Mouse (Mus musculus) CD4-positive helper T cell, adult 2 months (primary cell): ENCODE results near the gene Strbp.

Experiments
- DNase-seq: peaks from one replicate; pipeline ENCODE4 v3.0.0-alpha.2; 2012; ENCODE audit warnings: low read depth, missing footprints, low spot score

The Strbp gene

DNA sequence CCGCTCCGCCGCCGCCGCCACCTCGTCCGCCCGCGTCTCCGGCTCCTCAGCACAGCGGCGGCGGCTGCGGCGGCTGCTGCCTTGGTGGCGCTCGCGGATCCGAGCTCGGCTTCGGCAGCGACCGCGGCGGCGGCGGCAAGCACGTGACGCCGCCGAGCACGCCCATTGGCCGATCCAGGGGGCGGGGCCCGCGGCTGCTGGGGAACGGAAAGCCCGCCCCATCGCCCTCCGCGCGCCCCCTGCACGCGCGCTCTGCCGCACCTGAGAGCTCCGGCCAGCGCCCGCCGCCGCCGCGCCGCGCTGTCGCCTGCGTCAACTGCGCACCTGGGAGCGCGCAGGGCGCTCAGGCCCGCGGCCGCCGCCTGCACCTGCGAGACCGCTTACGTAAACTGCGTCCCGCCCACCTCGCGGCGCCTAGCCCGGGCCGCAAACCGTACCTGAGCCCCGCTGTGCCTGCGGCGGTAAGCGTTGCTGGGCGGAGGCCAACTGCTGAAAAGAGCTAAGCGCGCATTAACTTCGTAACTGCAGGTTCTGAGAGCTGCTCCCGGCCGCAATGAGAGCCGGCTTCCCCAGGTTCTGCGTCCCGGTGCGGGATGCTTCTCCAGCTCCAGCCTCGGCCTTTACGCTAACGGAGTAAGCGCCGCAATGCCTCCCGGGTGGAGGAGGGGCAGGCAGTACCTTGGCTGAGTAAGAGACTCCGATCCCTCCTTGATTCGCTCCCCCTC, at the start of gene Strbp:
TSS of gene Strbp (minus strand) at position 630 of the 725 bp plus-strand sequence.
- DNase-seq, result peak; percentile 97

DNA sequence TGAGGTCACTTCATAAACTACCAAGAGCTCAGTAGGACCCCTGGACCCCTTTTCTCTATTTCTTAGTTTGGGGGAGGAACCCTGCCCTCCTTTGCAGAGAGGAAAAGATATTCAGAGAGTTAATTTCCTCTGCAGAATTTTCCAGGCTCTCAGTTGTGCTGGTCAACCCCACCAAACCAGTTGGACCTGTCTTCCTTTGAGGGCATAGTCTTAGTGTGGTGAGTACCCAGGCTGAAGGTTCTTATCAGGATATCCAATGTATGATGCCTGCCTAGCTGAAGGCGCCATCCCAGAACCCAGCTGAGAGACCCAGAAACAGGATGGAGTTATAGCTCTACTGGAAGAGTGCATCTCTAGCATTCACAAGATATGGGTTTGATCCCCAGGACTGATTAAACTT, 47.5 kb upstream of the Strbp start:
- no peak for DNase-seq

DNA sequence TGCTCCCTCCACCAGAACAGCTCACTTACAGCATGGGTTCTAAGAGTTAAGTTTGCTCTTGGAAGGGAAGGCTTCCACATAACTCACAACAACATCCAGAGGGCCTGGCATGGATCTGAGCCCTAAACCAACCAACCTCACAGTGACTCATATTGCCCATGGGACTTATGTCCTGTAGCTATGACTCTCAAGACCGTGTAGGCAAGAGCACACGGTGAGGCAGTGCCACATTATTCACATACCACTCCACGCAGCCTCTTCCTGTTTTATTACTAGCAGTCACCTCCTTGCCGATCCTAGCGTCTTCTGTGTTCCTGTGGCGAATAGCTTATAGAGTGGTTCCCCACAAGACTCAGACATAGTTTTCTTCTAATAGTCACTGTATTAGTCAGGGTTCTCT, 45.7 kb upstream of the Strbp start:
- DNase-seq, result no peak

DNA sequence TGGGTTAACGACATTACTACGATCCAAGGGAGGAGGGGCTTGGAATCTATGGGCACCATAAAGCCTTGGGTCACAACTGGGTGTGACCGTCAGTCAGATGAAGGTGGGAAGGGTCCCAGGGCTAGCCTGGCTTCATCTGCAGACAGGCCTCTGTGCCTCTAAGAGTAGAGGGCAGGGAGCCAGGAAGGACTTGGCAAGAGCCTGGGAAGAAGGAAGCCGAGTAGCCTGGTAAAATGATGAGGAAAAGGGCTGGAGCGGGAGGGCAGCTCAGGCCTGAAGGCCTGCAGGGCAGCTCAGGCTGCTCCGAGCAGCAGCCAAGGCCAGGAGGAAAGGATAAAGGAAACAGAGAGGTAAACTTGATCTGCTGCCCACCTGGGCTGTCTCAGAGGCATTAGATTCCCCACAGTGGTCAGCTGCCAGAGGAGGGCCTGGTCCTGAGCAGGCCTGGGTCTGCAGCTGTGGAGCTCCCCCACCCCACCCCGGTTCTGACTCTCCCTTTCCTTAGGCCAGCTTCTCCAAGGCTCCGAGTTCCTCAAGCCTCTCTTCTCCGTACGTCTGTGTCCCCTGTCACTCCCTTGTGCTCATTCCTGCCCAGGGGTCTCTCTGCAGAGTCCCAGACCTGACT, 44.9 kb upstream of the Strbp start:
- DNase-seq, result no peak

DNA sequence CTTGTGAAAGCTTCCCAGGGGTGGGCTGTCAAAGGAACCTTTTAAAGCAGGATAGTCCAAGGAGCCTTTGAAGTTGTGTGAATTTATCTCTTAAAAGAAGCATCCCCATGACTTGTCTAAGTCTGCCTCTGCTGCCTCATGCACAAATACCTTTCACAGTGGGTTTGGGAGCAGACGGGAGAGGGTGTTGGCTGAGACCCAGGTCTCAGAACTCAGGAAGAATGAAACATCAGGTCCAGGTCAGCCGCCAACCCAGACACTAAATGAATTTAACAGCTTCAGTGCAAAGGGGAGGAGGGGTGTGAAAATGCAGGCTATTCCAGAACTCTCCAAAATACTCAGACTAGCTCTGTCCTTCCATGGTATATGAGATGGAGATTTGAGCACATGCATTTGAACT, 44.2 kb upstream of the Strbp start:
- no peak for DNase-seq

DNA sequence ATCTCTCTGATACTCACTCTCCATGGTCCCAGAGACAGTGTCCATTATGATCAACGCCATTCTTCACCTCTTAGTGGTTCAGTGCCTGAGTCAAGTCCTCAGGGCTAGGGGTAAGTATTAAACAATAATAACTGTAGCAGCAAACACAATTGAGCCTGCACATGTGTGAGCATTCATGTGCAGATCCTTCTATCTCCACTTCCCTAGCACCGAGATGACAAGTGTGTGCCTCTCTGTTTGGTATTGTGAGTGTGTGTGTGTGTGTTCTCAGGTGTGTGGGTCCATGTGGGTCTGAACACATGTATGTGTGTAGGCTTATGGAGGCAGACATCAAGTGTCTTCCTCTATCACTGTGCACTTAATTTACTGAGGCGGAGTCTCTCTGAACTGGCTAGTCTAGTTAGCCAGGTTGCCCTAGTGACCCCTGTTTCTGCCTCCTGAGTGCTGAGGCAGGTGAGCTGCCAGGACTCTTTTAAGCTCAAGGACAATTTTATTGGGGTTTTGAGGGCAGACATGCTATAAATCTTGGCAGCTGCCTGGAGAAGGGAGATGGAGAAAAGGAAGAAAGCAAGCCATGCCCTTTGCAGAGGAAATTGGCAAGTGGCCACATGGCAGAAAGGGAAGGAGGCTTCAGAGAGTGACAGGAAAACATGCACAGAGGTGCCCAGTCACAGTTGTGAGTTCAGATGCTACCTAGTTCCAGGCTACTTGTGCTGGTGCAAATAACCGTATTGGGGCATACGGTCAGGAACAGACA, 42.8 kb upstream of the Strbp start:
- no peak for DNase-seq

DNA sequence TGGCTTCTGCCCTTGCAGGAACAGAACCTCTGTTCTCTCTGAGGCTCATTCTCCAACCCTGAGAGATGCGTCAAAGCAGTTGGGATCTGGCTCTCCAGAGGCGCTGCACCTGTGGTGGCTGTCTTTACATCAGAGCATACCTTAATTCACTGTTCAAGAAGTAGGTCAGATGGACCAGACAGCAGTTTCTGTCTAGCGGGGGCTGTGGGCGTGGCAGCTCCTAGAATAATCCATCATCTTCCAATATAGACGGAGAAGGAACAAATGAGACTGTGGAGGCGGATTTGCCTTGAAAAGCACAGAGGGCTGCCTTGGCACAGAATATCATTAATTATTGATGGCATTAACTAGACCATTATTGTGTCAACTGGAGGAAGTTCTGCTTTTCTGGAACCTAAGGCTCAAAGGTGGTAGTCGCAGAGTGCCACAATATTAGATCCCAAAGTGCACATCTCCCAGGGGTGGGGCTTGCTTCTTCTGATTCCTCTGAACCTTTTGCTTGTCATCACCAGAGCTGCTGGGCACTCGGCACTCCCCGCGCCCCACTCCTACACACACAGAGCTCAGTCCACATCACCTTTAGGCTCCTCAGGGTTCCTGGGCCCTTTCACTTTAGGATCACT, 41.2 kb upstream of the Strbp start:
- DNase-seq, result no peak

DNA sequence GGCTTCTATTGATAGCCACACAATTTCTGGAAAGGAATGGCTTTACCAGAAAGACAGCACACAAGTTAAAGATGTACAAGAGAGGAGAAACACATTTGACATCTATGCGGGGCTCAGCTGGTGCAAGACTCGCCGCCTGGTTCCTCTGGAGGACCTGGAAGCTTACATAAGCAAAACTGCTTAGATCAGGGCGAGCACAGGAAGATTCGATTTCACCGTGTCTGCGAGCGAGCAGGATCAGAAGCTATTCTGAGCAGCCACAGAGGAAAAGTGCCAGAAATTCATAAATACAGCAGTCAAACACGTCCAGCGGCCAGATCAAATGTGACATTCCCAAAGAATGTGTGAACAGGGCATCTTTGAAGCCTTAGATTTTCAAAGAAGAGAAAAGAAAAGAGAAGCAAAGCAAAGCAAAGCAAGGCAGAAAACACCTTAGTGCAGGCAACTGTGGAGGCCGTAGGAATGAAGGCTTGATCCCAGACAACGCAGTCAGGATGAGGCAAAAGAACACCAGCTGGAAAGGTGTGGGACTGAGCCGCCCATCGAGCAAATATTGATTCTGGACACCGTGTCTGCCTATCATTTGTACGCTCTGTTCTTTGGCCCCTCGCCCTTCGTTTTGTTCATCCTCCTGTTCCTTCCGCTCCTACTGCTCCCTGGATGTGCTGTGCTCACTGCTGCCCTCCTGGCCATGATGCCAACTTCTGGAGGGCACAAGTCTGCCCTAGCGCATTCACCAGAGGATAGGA, 38.3 kb upstream of the Strbp start:
- DNase-seq, result no peak

DNA sequence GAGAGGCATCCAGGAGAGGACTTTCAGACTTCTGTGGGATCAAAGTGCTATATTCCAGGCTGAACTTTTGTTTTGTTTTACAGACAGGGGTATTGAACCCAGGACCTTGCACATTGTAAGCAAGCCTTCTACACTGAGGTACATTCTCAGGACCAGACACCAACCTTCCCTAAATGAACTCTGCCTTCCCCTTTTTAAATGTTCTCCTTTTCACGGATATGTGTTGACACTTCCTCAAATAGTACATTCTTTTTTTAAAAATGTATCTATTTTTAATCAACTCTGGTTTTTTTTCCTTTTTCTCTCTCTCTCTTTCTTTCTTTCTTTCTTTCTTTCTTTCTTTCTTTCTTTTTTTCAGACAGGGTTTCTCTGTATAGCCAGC, 32.1 kb upstream of the Strbp start:
- DNase-seq, result no peak

DNA sequence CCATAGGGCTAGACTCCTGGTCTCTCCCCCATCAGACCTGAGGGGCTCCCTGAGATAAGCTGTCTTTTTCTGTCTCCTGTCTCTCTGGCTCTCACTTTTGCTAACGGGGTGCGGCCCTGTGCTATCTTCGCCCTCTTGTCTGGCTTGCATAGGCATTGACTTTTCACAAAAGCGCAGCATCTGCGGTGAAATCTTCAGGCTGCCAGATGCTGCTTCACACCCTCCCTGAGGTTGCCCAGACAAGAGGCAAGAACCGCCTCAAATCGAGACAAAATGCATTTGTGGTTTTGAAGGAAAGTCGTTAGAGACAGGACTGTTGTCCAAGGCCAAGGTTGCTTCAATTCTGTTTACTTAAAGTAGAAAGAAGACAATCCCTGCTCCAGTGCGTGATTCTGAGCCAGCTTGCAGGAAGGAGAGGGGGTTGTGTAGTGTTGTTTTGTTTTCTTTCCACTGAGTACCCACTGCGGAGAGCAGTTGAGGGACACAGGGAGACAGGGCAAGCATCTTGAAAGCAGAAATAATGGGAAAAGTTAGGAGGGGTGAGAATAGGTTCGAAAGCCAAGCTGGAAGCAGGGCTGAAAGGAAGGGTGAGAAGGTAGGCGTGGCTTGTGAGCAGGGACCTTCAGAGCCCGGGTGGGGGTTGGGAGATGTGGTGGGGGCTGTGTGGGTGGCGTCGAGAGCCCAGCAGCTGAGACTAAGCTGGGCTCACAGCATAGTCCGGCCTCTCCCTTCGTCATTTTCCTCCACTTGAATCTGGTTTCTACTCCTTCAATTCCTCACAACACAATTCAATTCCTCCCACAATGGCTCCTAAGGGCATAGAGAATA, 31.5 kb upstream of the Strbp start:
- DNase-seq, result no peak

DNA sequence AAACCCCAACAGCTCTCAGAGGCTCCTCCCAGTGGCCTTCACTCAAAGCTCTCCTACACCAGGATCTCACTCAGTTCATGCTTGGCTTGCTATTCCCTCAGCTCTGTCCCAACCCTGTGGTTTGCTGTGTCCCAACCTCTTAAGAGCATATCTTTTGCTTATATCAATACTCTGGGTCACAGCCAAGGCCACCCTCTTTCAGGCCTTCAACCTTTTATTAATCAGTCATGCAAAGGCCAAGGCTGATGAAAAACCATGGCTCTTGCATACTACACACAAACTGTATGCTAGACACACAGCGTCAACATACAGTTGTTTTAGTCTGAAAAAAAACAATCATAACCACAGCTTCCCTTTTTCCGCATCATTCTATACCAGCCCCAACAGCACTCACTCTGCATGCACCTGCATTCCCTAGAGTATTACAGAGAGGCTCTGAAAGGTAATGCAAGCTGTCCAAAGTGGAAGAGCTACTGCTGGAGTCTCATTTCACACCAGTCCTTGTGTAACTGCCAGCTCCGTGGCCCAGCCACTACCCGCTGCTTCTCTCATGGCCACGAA, 27.7 kb upstream of the Strbp start:
- no peak for DNase-seq

DNA sequence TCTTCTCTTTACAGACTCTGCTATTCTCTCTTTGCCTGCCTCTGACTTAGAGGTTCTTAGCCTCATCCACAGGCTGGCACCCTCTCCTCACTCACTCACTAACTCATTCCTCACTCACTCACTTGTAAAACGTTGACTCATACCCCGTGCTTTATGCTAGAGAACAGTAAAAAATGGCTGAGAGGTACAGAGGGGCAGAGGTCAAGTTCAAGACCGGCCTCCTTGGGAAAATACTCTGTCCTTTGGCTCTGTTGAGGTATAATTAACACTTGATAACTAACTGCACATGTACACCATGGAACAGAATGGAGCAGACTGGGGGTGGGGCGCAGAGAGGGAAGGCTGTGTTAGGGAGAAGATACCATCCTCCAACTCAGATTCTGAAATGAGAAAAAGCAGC, 20.6 kb upstream of the Strbp start:
- DNase-seq, result no peak

DNA sequence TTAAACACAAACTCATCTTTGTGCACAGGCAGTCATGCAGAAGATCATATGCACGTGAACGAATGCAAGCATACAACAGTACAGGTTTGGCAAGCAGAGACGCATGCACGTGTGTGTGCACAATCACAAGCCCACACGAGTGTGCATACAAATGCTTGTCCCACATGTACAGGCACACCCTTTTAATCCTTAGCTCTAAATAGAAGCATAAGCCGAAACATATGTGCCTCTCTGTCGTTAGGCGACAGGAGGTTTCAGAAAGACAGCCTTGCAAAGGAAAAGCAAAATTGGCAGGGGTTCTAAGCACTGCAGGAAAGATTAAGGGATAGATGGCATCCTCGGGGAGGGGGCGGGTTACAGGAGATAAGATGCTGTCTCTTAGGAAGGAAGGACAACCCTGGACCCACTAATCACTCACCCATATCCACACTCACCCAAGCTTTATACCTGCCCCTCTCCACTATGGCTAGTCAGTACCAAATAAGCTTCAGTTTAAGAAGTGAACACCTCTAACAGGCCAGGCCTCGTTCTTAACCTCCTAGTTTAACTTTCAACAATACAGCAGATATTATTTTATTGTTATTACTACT, 19.9 kb upstream of the Strbp start:
- no peak for DNase-seq

DNA sequence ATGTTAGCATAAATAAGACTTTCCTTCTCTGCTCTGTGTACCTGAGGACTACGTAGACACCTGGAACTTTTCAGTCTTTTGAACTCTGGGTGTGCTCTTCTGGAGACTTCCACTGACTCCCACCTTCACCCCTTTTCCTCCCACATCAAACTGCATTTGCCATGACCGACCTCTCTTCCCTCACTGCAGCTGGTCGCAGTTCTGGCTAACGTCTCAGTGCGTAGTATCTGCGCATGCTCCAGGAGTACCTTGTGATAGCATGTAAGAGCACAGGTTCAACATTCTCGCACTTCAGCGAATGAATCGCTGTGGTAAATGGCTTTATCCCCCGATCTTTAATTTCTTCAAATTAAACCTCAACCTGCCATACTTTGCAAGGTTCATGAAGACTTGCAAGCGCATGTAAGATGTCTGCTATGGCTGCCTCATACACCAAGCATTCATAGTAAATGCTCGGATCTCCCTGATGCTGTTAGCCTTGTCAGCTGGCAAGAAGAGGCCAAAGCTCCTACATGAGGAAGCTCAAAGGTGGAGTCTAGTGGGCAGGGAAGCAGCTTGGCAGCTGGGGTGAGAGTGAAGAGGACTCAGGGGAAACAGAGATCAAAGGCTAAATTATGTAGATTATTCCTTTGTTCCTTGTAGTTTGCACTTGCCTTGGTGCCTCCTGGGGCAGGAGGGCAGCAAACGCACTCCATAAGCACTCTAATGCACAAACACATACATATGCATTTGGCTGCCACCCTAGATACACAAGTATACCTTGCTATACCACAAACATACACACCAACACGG, 19.2 kb upstream of the Strbp start:
- DNase-seq, result no peak

DNA sequence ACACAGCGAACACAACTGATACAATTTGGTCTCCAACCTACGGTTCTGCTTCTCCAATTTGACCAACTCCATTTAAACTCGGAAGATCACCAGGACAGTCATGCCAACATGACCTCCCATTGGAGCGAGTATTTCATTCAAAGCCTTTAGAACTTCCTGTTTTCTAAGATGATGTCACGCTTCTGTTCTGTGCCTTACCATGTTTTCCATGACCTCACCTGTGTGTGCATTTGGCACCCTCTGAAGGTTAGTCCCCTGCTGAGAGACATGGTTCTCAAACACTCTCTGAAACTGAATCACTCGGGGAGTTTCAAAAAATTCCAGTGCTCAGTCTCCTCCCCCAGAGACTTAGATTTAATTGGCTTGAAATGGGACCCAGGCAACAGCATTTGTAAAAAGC, 12.6 kb upstream of the Strbp start:
- DNase-seq, result peak; percentile 16

DNA sequence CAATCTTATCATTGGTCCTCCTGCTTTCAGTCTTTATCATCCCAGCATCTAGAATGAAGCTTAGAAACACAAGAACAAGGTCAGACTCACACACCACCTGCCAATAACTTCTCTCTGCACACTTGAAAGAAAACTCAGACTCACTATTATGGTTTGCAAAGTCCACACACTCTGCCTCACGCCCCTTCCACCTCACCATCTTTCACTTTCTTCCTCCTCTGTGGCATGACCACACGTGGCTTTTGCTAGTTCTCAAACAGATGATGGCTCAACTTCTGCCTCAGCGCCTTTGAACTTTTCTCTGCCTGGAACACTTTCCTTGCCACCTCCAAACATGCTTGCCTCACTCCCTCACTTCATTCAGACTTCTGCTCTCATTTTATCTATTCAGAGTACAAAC, 11.7 kb upstream of the Strbp start:
- DNase-seq, result no peak

DNA sequence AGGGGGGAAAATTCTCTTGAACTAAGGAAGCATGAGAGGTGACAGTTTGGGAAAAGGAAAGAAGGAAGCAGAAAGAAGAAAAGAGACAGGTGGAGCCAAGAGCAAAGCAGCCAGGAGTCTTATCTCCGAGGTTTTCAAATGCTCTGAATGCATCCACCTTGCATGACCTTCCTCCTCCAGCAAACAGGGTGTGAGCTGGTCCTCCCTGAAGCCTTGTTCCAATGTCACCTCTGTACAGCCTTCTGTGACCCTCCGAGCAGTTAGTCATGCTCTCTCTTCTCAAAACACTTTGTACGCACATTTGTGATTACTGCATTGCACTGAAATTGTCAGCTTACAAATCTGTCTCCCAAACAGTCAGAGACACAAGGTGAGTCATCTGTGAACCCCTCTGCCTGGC, 9.4 kb upstream of the Strbp start:
- DNase-seq, result no peak

DNA sequence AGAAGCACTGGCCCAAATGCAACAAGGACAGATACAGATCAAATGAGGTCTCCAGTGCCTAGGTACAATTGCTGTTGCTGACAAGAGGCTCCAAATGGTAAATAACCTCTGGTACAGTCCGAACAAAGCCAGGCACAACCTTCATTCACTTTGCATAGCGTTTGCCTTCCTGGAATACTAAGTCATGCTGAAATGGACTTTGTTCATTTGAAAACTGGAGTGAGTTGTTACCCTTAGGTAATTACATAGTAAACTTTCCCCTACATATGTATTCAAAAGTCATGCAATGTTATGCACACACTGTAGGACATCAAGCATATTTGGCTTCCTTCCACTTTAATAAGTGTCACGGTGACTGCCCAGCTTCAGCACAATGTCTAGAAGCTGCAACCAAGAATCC, 5.2 kb upstream of the Strbp start:
- DNase-seq, result no peak

DNA sequence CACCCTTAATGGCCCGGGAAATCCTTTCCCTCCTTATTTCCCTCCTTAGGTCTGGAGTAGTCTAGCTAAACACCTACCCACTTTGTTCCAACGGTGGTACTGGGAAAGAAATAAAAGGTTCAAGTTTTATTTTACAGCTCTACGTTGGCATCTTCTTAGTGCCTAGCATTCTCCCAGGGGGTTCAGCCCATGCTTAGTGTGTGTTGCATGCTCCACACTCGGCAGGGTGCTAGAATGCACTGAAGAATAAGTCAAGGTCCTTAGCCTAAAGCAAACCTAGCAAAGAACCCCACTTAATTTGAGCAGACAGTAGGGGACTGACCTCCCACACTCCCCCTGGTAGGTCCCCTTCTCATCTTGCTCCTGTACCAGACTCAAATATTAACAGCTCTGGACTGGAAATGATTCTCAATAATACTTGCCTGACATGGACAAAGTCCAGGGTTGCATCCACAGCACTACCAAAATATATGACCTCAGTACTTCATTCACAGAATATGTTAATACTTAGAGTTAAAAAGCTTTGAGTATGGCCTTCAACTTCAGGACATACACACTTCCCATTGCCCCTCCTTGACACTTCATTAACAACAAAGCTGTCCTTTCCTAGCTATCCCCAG, 592 bp upstream of the Strbp start:
- no peak for DNase-seq
